Mouse (Mus musculus): Measurements from ENCODE around the gene Vmn2r88.

DNA sequence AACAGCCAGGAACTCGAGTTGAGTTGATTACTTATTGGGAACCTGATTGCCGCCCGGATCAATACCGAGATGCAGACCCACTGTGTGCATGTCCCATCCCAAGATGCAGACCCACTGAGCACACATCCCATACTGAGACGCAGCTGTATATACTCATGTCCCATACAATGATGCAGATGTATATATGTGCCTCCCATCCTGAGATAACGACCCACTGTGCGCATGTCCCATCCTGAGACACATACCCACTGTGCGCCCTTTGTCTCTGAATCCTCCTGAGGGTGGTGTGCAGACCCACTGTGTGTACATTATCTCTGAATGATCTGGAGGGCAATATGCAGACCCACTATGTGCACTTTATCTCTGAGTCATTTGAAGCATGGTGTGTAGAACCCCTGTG lies 22.9 kb upstream of the Vmn2r88 start:
- TF ChIP-seq CTCF (IDR thresholded peaks at IDR 0.05; ENCODE audit: low read depth) (no peak), EP300 (IDR thresholded peaks at IDR 0.05; ENCODE audit: low read depth) (no peak)

All from liver, postnatal 0 days (tissue).